Mouse (Mus musculus) layer of hippocampus, adult 8-10 months (tissue): ENCODE results near the gene Enho. TPM values are rescaled to one million over a fixed set of nuclear protein-coding genes. Genes with fewer than 3 reads are reported as not detected.

Experiments
- DNase-seq, 2 experiments: peaks; one replicate each; pipeline ENCODE4 v3.0.0; 2022; ENCODE audit warnings: low spot score in 2 of 2
- total RNA-seq, 4 experiments: library from RNA; stranded (reverse); gene quantifications; 2 replicates each; pipeline ENCODE4 v1.2.4; 2022

The Enho gene
- total RNA-seq, 4 experiments from 2014 or later, result 51.7 to 56.4 (median 54.1) TPM

- DNase-seq, result no peak
These were observed 5.5 kb downstream of the Enho start for GRCm38 (mm10) chr4:41634631-41635030.

GRCm38 (mm10) chr4:41633001-41633400 is 7.1 kb downstream of the Enho start:
- DNase-seq, result no peak

- peak; percentile 38 to 62 for DNase-seq
These were observed 8.7 kb downstream of the Enho start for GRCm38 (mm10) chr4:41631390-41631789.

- DNase-seq, result no peak
These were observed 9.9 kb downstream of the Enho start for GRCm38 (mm10) chr4:41630196-41630595.

GRCm38 (mm10) chr4:41628202-41628927 is 11.8 kb downstream of the Enho start:
- no peak for DNase-seq

GRCm38 (mm10) chr4:41622071-41622470 is 18.1 kb downstream of the Enho start:
- no peak for DNase-seq

GRCm38 (mm10) chr4:41618916-41619746 is 21.0 kb downstream of the Enho start:
- DNase-seq, result peak; percentile 64 to 68

GRCm38 (mm10) chr4:41615661-41616599 is 24.2 kb downstream of the Enho start:
- DNase-seq, result peak; percentile 87 to 92

- DNase-seq, result peak; percentile 75 to 91
These were observed 26.0 kb downstream of the Enho start for GRCm38 (mm10) chr4:41614156-41614555.

GRCm38 (mm10) chr4:41612166-41612565 is 28.0 kb downstream of the Enho start:
- no peak for DNase-seq

- no peak for DNase-seq
These were observed 29.5 kb downstream of the Enho start for GRCm38 (mm10) chr4:41610594-41610980.

GRCm38 (mm10) chr4:41609681-41610593 is 30.2 kb downstream of the Enho start:
- DNase-seq, result peak in 1 of 2 experiments; percentile 32

- no peak for DNase-seq
These were observed 33.3 kb downstream of the Enho start for GRCm38 (mm10) chr4:41606784-41607183.

- no peak for DNase-seq
These were observed 35.4 kb downstream of the Enho start for GRCm38 (mm10) chr4:41604476-41605396.

GRCm38 (mm10) chr4:41602818-41603217 is 37.3 kb downstream of the Enho start:
- DNase-seq, result no peak
